9 mouse cellular contexts compared by ENCODE assay signal in genomic region chrX:11213492-11213891, GRCm38 (mm10).
A peak's percentile ranks its signal among the peaks of the same experiment; 100 is the strongest.
DNase-seq lines count a peak whose midpoint lies in the region; ATAC-seq and TF ChIP-seq lines count a peak whose summit lies in the region.
"Had no signal": no experiment of that assay in that cellular context is flagged by ENCODE, and none has a peak within 500 bp of the region (broad histone marks: within the 10 kb centered on the region; RNA-seq: fewer than 3 reads in every experiment).

No protein-coding gene starts in this region.

- no peak overlapping the region for H3K27ac ChIP-seq in midbrain, postnatal 0 days (ENCODE audit: low read depth, low read length)
- H3K27ac ChIP-seq in midbrain, embryonic 13.5 days, result no peak overlapping the region
- no peak overlapping the region for H3K27ac ChIP-seq in cortical plate, adult 2 months (ENCODE audit: insufficient read depth, low read length)

- H3K9me3 ChIP-seq in midbrain, postnatal 0 days (ENCODE audit: low read length), result no peaks in the 10 kb centered on the region
- no peaks in the 10 kb centered on the region for H3K9me3 ChIP-seq in midbrain, embryonic 13.5 days

- no peaks in the 10 kb centered on the region for H3K4me1 ChIP-seq in midbrain, postnatal 0 days (ENCODE audit: insufficient read depth, low read length)
- H3K4me1 ChIP-seq in midbrain, embryonic 13.5 days (replicated peaks), result no peaks in the 10 kb centered on the region
- no peaks in the 10 kb centered on the region for H3K4me1 ChIP-seq in cortical plate, adult 2 months (ENCODE audit: control insufficient read depth, insufficient read depth, low read length)

- no peak for TF ChIP-seq POLR2A in cortical plate, adult 2 months (IDR thresholded peaks at IDR 0.05; ENCODE audit: extremely low read depth, insufficient read depth, low read length)

- no peak overlapping the region for H3K9ac ChIP-seq in midbrain, postnatal 0 days (replicated peaks; ENCODE audit: low read length, poor library complexity, severe bottlenecking)
- no peak overlapping the region for H3K9ac ChIP-seq in midbrain, embryonic 13.5 days (replicated peaks)

- no peaks in the 10 kb centered on the region for H3K36me3 ChIP-seq in midbrain, postnatal 0 days (ENCODE audit: insufficient read depth, low read length)
- no peaks in the 10 kb centered on the region for H3K36me3 ChIP-seq in midbrain, embryonic 13.5 days

- DNase-seq in CD4-positive, CD25-positive, alpha-beta regulatory T cell, adult 2 months (ENCODE audit: low read depth, low spot score), result peak; percentile 67
- no peak for DNase-seq in midbrain, postnatal 0 days (ENCODE audit: low spot score)
- peak; percentile 50 to 58 for DNase-seq in kidney, postnatal 4 days
- DNase-seq in lung, postnatal 14 days, result peak; percentile 59
- peak; percentile 0 to 13 for DNase-seq in thymus, adult 18-20 months

- H3K4me2 ChIP-seq in midbrain, postnatal 0 days (ENCODE audit: low read depth, low read length, poor library complexity, severe bottlenecking), result no peak overlapping the region
- H3K4me2 ChIP-seq in midbrain, embryonic 13.5 days (replicated peaks), result no peak overlapping the region

- no peak overlapping the region for H3K4me3 ChIP-seq in midbrain, postnatal 0 days (ENCODE audit: low read depth, low read length)
- no peak overlapping the region for H3K4me3 ChIP-seq in midbrain, embryonic 13.5 days (replicated peaks)
- no peak overlapping the region for H3K4me3 ChIP-seq in cortical plate, adult 2 months (ENCODE audit: insufficient read depth, low read length)
- H3K4me3 ChIP-seq: erythroblast, embryonic 14.5 days had no signal

- peak; percentile 55 for TF ChIP-seq CTCF in midbrain, postnatal 0 days (IDR thresholded peaks at IDR 0.05)
- peak; percentile 34; the same call in 1 of the 2 replicates for TF ChIP-seq CTCF in cortical plate, adult 2 months (IDR thresholded peaks at IDR 0.05; ENCODE audit: extremely low read depth, insufficient read depth, low read length)

- peaks cover 6% of the 10 kb centered on the region; the same call in 1 of the 2 replicates for H3K27me3 ChIP-seq in midbrain, postnatal 0 days (ENCODE audit: insufficient read depth, low read length)
- H3K27me3 ChIP-seq in midbrain, embryonic 13.5 days, result no peaks in the 10 kb centered on the region

- 61% methylated on average over 3 of the region's 3 CpGs for WGBS in midbrain, postnatal 0 days
- WGBS in midbrain, embryonic 13.5 days, result 59% methylated on average over 3 of the region's 3 CpGs

- no peak for ATAC-seq in CD4-positive, CD25-positive, alpha-beta regulatory T cell, adult 4 months
- ATAC-seq in midbrain, postnatal 0 days (ENCODE audit: low FRiP score), result no peak
- no peak for ATAC-seq in midbrain, embryonic 13.5 days
